Mouse (Mus musculus): ENCODE results near the gene Gm17657. TPM values are rescaled to one million over a fixed set of nuclear protein-coding genes. Genes with fewer than 3 reads are reported as not detected.

Gene Gm17657
- polyA plus RNA-seq, 1 experiment from 2014 or later, result not detected

Small RNA genes lying within 50 kb of the gene (microRNA-seq; reads per million reads assigned to microRNA genes)
- not detected for gene Mir7667

Other genes starting within 250 kb of the Gm17657 start
- 1.9 and 2.4 TPM in 2 replicates for gene Pi16, start 232.0 kb downstream of the Gm17657 start, polyA plus RNA-seq (2015; fragmentation: Nextera tagmentation; extraction: Ambion mirVana)
- 59.4 and 74.4 TPM in 2 replicates for gene Mtch1, start 201.7 kb downstream of the Gm17657 start, polyA plus RNA-seq (2015; fragmentation: Nextera tagmentation; extraction: Ambion mirVana)
- 6.5 and 8.4 TPM in 2 replicates for gene Fgd2, start 188.7 kb downstream of the Gm17657 start, polyA plus RNA-seq (2015; fragmentation: Nextera tagmentation; extraction: Ambion mirVana)
- 93.3 and 93.5 TPM in 2 replicates for gene Pim1, start 58.9 kb downstream of the Gm17657 start, polyA plus RNA-seq (2015; fragmentation: Nextera tagmentation; extraction: Ambion mirVana)
- gene Tbc1d22b, start 147 bp upstream of the Gm17657 start, polyA plus RNA-seq (2015; fragmentation: Nextera tagmentation; extraction: Ambion mirVana), result 2.9 and 3.3 TPM in 2 replicates
- 0.10 and 0.23 TPM in 2 replicates for gene Tmem217, start 2.7 kb upstream of the Gm17657 start, polyA plus RNA-seq (2015; fragmentation: Nextera tagmentation; extraction: Ambion mirVana)
- 36.7 and 40.1 TPM in 2 replicates for gene Rnf8, start 65.2 kb upstream of the Gm17657 start, polyA plus RNA-seq (2015; fragmentation: Nextera tagmentation; extraction: Ambion mirVana)
- 0.92 and 1.1 TPM in 2 replicates for gene Gm28043, start 65.2 kb upstream of the Gm17657 start, polyA plus RNA-seq (2015; fragmentation: Nextera tagmentation; extraction: Ambion mirVana)
- gene Cmtr1, start 111.0 kb upstream of the Gm17657 start, polyA plus RNA-seq (2015; fragmentation: Nextera tagmentation; extraction: Ambion mirVana), result 57.1 and 65.1 TPM in 2 replicates
- 5.3 and 5.6 TPM in 2 replicates for gene Ccdc167, start 167.4 kb upstream of the Gm17657 start, polyA plus RNA-seq (2015; fragmentation: Nextera tagmentation; extraction: Ambion mirVana)